Mouse (Mus musculus): ENCODE measurements around the gene Gm17334. TPM values are rescaled to one million over a fixed set of nuclear protein-coding genes. Genes with fewer than 3 reads are reported as not detected.

Gene Gm17334
- polyA plus RNA-seq, 1 experiment from 2014 or later, result 0.19 TPM

DNA sequence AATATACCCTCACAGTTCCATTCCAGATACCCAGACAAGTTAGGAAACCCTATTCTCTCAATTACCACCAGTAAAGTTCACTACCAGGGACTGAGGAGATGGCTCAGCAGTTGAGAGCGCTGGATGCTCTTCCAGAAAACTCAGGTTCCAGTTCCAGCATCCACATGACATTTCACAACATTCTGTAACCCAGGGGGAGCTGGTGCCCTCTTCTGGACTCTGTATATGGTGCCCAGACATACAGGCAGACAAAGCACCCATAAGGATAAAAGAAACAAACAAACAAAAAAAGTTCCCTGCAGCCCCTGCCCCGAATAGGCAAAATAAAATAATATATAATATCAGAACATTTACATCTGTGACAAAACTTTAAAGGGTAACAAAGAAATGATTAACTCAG is 38.6 kb downstream of the Gm17334 start:
- no peak overlapping the region for H3K27ac ChIP-seq
- no peak for ATAC-seq (ENCODE audit: insufficient read depth, low FRiP score, low read depth)
- H3K9me3 ChIP-seq, result no peaks in the 10 kb centered on the region
- no peak overlapping the region for H3K9ac ChIP-seq
- WGBS, result 88% methylated on average over 2 of the region's 2 CpGs
- H3K36me3 ChIP-seq, result no peaks in the 10 kb centered on the region
- no peak overlapping the region for H3K4me2 ChIP-seq
- no peaks in the 10 kb centered on the region for H3K4me1 ChIP-seq
- H3K27me3 ChIP-seq (replicated peaks), result no peaks in the 10 kb centered on the region
- no peak overlapping the region for H3K4me3 ChIP-seq (replicated peaks)

DNA sequence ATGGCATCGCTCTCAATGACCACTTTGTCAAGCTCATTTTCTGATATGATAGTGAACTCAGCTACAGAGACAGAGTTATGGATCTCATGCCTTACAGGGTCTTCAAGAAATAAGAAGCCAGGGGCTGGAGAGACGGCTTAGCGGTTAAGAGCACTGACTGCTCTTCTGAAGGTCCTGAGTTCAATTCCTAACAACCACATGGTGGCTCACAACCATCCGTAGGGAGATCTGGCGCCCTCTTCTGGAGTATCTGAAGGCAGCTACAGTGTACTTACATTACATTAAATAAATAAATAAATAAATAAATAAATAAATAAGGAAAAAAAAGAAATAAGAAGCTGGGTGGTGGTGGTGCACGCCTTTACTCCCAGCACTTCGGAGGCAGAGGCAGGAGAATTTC is 39.2 kb downstream of the Gm17334 start:
- Histone ChIP-seq H3K4me2 (no peak overlapping the region), H3K9ac (no peak overlapping the region), H3K27me3 (replicated peaks) (no peaks in the 10 kb centered on the region), H3K27ac (no peak overlapping the region), H3K4me1 (no peaks in the 10 kb centered on the region), H3K36me3 (no peaks in the 10 kb centered on the region), H3K9me3 (no peaks in the 10 kb centered on the region), H3K4me3 (replicated peaks) (no peak overlapping the region)
- ATAC-seq (ENCODE audit: insufficient read depth, low FRiP score, low read depth), result no peak
- 85% methylated on average over 7 of the region's 7 CpGs for WGBS

DNA sequence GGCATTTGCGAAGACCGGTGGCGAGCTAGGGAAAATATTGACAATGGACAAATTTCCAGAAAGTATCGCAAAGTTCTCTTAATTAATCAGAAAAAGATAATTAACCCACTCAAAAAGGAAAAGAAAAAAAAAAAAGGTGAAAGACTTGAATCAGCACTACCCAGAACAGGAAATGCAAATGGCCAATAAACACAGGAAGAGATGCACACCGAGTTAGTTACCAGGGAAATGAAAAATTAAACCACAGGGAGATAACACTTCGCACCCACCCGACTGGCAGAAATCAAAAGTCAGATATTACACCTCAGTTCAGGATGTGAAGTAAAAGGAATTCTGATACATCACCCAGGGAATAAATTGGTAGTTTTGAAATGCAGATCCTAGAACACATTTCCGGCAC is 40.7 kb downstream of the Gm17334 start:
- H3K9ac ChIP-seq, result no peak overlapping the region
- no peak overlapping the region for H3K4me3 ChIP-seq (replicated peaks)
- WGBS, result 86% methylated on average over 8 of the region's 8 CpGs
- H3K4me2 ChIP-seq, result no peak overlapping the region
- no peaks in the 10 kb centered on the region for H3K36me3 ChIP-seq
- H3K27ac ChIP-seq, result no peak overlapping the region
- no peaks in the 10 kb centered on the region for H3K4me1 ChIP-seq
- no peak for ATAC-seq (ENCODE audit: insufficient read depth, low FRiP score, low read depth)
- H3K9me3 ChIP-seq, result no peaks in the 10 kb centered on the region
- no peaks in the 10 kb centered on the region for H3K27me3 ChIP-seq (replicated peaks)

DNA sequence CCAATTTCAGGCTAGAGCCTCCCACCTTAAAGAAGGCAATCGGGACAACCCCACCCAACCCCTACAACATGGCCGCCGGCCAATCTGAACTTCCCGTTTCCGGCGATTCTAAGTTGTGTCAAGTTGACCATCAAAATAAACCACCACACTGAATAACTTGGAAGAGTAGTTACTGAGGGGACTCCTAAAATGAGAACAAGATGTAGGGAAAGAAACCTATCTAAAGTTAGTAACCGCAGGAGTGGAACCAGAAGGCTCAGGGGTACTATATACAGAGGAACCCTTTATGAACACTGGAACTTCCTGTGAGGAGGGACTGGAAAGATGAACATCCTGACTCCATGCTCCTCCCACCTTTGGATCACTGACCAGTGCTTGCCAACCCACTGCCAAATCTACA is 41.5 kb downstream of the Gm17334 start:
- Histone ChIP-seq H3K9ac (no peak overlapping the region), H3K27ac (no peak overlapping the region), H3K4me1 (no peaks in the 10 kb centered on the region), H3K4me3 (replicated peaks) (no peak overlapping the region), H3K36me3 (no peaks in the 10 kb centered on the region), H3K9me3 (no peaks in the 10 kb centered on the region), H3K4me2 (no peak overlapping the region), H3K27me3 (replicated peaks) (no peaks in the 10 kb centered on the region)
- 92% methylated on average over 7 of the region's 7 CpGs for WGBS
- no peak for ATAC-seq (ENCODE audit: insufficient read depth, low FRiP score, low read depth)

Small RNAs within 50 kb of the gene (microRNA-seq; reads per million reads assigned to microRNA genes)
- not detected for gene Mir7671

Other genes starting within 250 kb of the Gm17334 start
- 51.0 and 62.6 TPM in 2 replicates for gene Kif3a, start 205.8 kb downstream of the Gm17334 start, polyA plus RNA-seq (2015; fragmentation: Nextera tagmentation; extraction: Ambion mirVana)
- gene Il4, start 154.5 kb downstream of the Gm17334 start, polyA plus RNA-seq (2015; fragmentation: Nextera tagmentation; extraction: Ambion mirVana), result 1.0 and 1.8 TPM in 2 replicates
- not detected in 2 replicates for gene Il13, start 138.5 kb downstream of the Gm17334 start, polyA plus RNA-seq (2015; fragmentation: Nextera tagmentation; extraction: Ambion mirVana)
- 28.9 and 29.5 TPM in 2 replicates for gene Rad50, start 65.9 kb downstream of the Gm17334 start, polyA plus RNA-seq (2015; fragmentation: Nextera tagmentation; extraction: Ambion mirVana)
- gene Il5, start 52.4 kb downstream of the Gm17334 start, polyA plus RNA-seq (2015; fragmentation: Nextera tagmentation; extraction: Ambion mirVana), result not detected in 2 replicates
- 27.6 and 27.9 TPM in 2 replicates for gene Irf1, start 3.2 kb downstream of the Gm17334 start, polyA plus RNA-seq (2015; fragmentation: Nextera tagmentation; extraction: Ambion mirVana)
- gene Gm12216, start 86.1 kb upstream of the Gm17334 start, polyA plus RNA-seq (2015; fragmentation: Nextera tagmentation; extraction: Ambion mirVana), result 1.7 and 2.4 TPM in 2 replicates
- 7.8 and 9.3 TPM in 2 replicates for gene Slc22a5, start 118.5 kb upstream of the Gm17334 start, polyA plus RNA-seq (2015; fragmentation: Nextera tagmentation; extraction: Ambion mirVana)
- gene Slc22a21, start 207.1 kb upstream of the Gm17334 start, polyA plus RNA-seq (2015; fragmentation: Nextera tagmentation; extraction: Ambion mirVana), result 8.8 and 8.9 TPM in 2 replicates

All from stomach, embryonic 15.5 days (tissue).